Mouse (Mus musculus) midbrain, postnatal 0 days (tissue): Measurements from ENCODE around the gene Slc39a8. TPM values are rescaled to one million over a fixed set of nuclear protein-coding genes. Genes with fewer than 3 reads are reported as not detected.

Experiments used
- ATAC-seq: fragments of 200-750 bp; cut with Nextera tagmentation; 2 replicates; pipeline ENCODE4 v1.8.0; 2017; ENCODE audit warnings: moderate number of reproducible peaks, mild to moderate bottlenecking, moderate TSS enrichment, moderate library complexity; ENCODE audit not compliant: low FRiP score
- DNase-seq: peaks from one replicate; pipeline ENCODE4 v3.0.0-alpha.2; 2015; ENCODE audit warnings: low spot score
- H3K27ac ChIP-seq: fragments of 300-500 bp; sonication (generic); 2 replicates; pipeline ENCODE4 v1.5.1; 2014; ENCODE audit warnings: low read depth, mild to moderate bottlenecking, low read length, mixed read lengths
- H3K27me3 ChIP-seq: fragments of 300-500 bp; sonication (generic); 2 replicates; pipeline ENCODE4 v1.6.1; 2014; ENCODE audit warnings: low read length, control low read depth, mixed read lengths; ENCODE audit not compliant: insufficient read depth
- H3K36me3 ChIP-seq: fragments of 300-500 bp; sonication (generic); 2 replicates; pipeline ENCODE4 v1.6.1; 2014; ENCODE audit warnings: low read length, control low read depth, mixed read lengths; ENCODE audit not compliant: insufficient read depth
- H3K4me1 ChIP-seq: fragments of 300-500 bp; sonication (generic); 2 replicates; pipeline ENCODE4 v1.6.1; 2014; ENCODE audit warnings: mild to moderate bottlenecking, control low read depth, antibody characterized with exemption, low read length, mixed read lengths; ENCODE audit not compliant: insufficient read depth
- H3K4me2 ChIP-seq: fragments of 300-500 bp; sonication (generic); 2 replicates; pipeline ENCODE4 v1.6.1; 2014; ENCODE audit warnings: low read depth, mild to moderate bottlenecking, low read length, mixed read lengths; ENCODE audit not compliant: poor library complexity, severe bottlenecking
- H3K4me3 ChIP-seq: fragments of 300-500 bp; sonication (generic); 2 replicates; pipeline ENCODE4 v1.5.1; 2014; ENCODE audit warnings: low read depth, mild to moderate bottlenecking, low read length, moderate library complexity
- H3K9ac ChIP-seq: fragments of 300-500 bp; sonication (generic); replicated peaks from 2 replicates; pipeline ENCODE4 v1.6.1; 2014; ENCODE audit warnings: mild to moderate bottlenecking, low read length, moderate library complexity, mixed read lengths; ENCODE audit not compliant: poor library complexity, severe bottlenecking
- H3K9me3 ChIP-seq: fragments of 300-500 bp; sonication (generic); 2 replicates; pipeline ENCODE4 v1.6.1; 2016; ENCODE audit warnings: low read length, control low read depth
- CTCF ChIP-seq: IDR thresholded peaks from 2 replicates; pipeline ENCODE4 v1.5.1; 2016; ENCODE audit warnings: antibody characterized with exemption, mild to moderate bottlenecking
- WGBS: fragments of 180-500 bp; shearing (Covaris S2); extraction: QIAGEN DNeasy Blood & Tissue Kit; methylation state at CpG from one replicate; pipeline ENCODE4 v1.1.7; 2014; 5-methylcytosine and 5-hydroxymethylcytosine counted together
- polyA plus RNA-seq: library from polyadenylated mRNA; unstranded; fragments of >200 nt; fragmentation: Nextera tagmentation; extraction: Ambion mirVana; gene quantifications from 2 replicates; pipeline ENCODE4 v1.2.1, GENCODE M21; 2015
- total RNA-seq: library from RNA; depleted of rRNA; stranded (reverse); fragments of >200 nt; gene quantifications from 2 replicates; pipeline ENCODE4 v1.2.3, GENCODE M21; 2014

Slc39a8 gene
- total and polyA plus RNA-seq, 2 experiments from 2014 or later, result 12.6 to 19.7 TPM

- Histone ChIP-seq H3K4me2 (no peak overlapping the region), H3K36me3 (no peaks in the 10 kb centered on the region), H3K9ac (no peak overlapping the region), H3K27me3 (no peaks in the 10 kb centered on the region), H3K4me1 (0 out of 2 replicates have a peak, but pooled peaks cover 5% of the 10 kb centered on the region), H3K27ac (no peak overlapping the region), H3K9me3 (no peaks in the 10 kb centered on the region), H3K4me3 (no peak overlapping the region)
- DNase-seq (no peak), ATAC-seq (no peak)
- WGBS, result 52% methylated on average over 1 of the region's 1 CpGs
- TF ChIP-seq CTCF, result no peak
Measured at GRCm38 (mm10) chr3:135828000-135828399, 2.9 kb downstream of the Slc39a8 start.

GRCm38 (mm10) chr3:135832496-135832895 is 7.4 kb downstream of the Slc39a8 start:
- Histone ChIP-seq H3K36me3 (no peaks in the 10 kb centered on the region), H3K27ac (no peak overlapping the region), H3K4me1 (no peaks in the 10 kb centered on the region), H3K4me3 (no peak overlapping the region), H3K27me3 (no peaks in the 10 kb centered on the region), H3K9me3 (no peaks in the 10 kb centered on the region), H3K9ac (no peak overlapping the region), H3K4me2 (no peak overlapping the region)
- ATAC-seq, result no peak
- no peak for TF ChIP-seq CTCF
- WGBS, result 94% methylated on average over 2 of the region's 2 CpGs
- DNase-seq, result no peak

- 72% methylated on average over 4 of the region's 4 CpGs for WGBS
- TF ChIP-seq CTCF, result no peak
- H3K4me2 ChIP-seq, result no peak overlapping the region
- DNase-seq (no peak), ATAC-seq (no peak)
- H3K4me3 ChIP-seq, result no peak overlapping the region
- no peaks in the 10 kb centered on the region for H3K36me3 ChIP-seq
- no peaks in the 10 kb centered on the region for H3K27me3 ChIP-seq
- H3K27ac ChIP-seq, result no peak overlapping the region
- H3K9me3 ChIP-seq, result no peaks in the 10 kb centered on the region
- H3K4me1 ChIP-seq, result no peaks in the 10 kb centered on the region
- no peak overlapping the region for H3K9ac ChIP-seq
Measured at GRCm38 (mm10) chr3:135832907-135833306, 7.8 kb downstream of the Slc39a8 start.

GRCm38 (mm10) chr3:135834988-135835387 is 9.9 kb downstream of the Slc39a8 start:
- no peak overlapping the region for H3K9ac ChIP-seq
- no peak for DNase-seq
- H3K4me2 ChIP-seq, result no peak overlapping the region
- no peaks in the 10 kb centered on the region for H3K36me3 ChIP-seq
- no peak overlapping the region for H3K27ac ChIP-seq
- no peaks in the 10 kb centered on the region for H3K27me3 ChIP-seq
- no peaks in the 10 kb centered on the region for H3K4me1 ChIP-seq
- H3K9me3 ChIP-seq, result no peaks in the 10 kb centered on the region
- ATAC-seq, result no peak
- no peak overlapping the region for H3K4me3 ChIP-seq
- TF ChIP-seq CTCF, result no peak
- WGBS, result 96% methylated on average over 3 of the region's 3 CpGs

- Histone ChIP-seq H3K9ac (no peak overlapping the region), H3K4me2 (no peak overlapping the region), H3K4me1 (no peaks in the 10 kb centered on the region), H3K36me3 (no peaks in the 10 kb centered on the region), H3K27me3 (no peaks in the 10 kb centered on the region), H3K9me3 (no peaks in the 10 kb centered on the region), H3K27ac (no peak overlapping the region), H3K4me3 (no peak overlapping the region)
- no peak for ATAC-seq
- WGBS, result 96% methylated on average over 13 of the region's 13 CpGs
- DNase-seq, result no peak
- TF ChIP-seq CTCF, result no peak
Measured at GRCm38 (mm10) chr3:135839535-135839934, 14.5 kb downstream of the Slc39a8 start.

GRCm38 (mm10) chr3:135840185-135840584 is 15.1 kb downstream of the Slc39a8 start:
- no peak for TF ChIP-seq CTCF
- Histone ChIP-seq H3K4me1 (no peaks in the 10 kb centered on the region), H3K4me2 (no peak overlapping the region), H3K9me3 (no peaks in the 10 kb centered on the region), H3K36me3 (no peaks in the 10 kb centered on the region), H3K4me3 (no peak overlapping the region), H3K9ac (no peak overlapping the region), H3K27ac (no peak overlapping the region), H3K27me3 (no peaks in the 10 kb centered on the region)
- peak; percentile 10 for DNase-seq
- ATAC-seq, result no peak
- WGBS, result 90% methylated on average over 12 of the region's 12 CpGs
